Mouse (Mus musculus) neural tube, embryonic 10.5 days (tissue): ENCODE data around the gene Klk1b8.
"Not testable (repeated sequence)": the region's sequence is repeated elsewhere in the genome, so short reads cannot be mapped to it uniquely, and the experiment has no call there.

Experiments
- DNase-seq: peaks from one replicate; pipeline ENCODE4 v3.0.0-alpha.2; 2017; ENCODE audit warnings: low spot score; ENCODE audit errors: extremely low spot score

Gene Klk1b8

DNA sequence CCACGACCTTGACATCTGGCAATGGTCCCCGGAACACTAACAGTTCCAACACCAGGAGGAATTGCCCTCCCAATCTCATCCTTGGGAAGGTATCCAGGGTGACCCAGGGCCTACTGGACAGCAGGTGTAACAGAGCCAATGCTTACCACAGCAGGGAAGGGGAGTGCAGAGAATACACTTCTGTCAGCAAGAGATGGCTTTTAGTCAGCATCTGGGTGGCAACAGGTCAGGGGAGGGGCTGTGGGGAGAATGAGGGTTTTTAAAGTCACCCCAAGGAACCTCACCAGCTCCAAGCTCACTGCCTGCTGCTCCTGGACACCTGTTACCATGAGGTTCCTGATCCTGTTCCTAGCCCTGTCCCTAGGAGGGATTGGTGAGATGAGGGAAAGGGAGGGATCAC lies at the start of gene Klk1b8:
Klk1b8 (plus strand) TSS at position 301 of the 400 bp plus-strand sequence.
- no peak for DNase-seq

DNA sequence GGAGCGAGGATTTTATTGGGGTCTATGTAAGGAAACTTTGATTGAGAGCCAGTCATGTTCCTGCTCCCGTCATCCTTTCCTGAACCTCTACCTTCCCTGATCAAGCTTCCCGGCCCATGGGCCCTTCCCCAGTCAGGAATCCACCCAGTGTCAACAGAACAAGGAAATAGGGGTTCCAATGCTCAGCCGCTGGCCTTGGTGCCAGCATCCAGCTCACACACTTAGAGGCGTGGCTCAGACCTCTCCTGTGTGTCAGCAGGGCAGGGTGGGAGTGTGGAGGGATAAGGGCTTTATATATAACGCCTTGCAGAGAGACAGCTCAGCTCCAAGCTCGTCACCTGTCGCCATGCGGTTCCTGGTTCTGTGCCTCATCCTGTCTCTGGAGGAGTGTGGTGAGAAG lies 35.6 kb upstream of the Klk1b8 start:
- no peak for DNase-seq

DNA sequence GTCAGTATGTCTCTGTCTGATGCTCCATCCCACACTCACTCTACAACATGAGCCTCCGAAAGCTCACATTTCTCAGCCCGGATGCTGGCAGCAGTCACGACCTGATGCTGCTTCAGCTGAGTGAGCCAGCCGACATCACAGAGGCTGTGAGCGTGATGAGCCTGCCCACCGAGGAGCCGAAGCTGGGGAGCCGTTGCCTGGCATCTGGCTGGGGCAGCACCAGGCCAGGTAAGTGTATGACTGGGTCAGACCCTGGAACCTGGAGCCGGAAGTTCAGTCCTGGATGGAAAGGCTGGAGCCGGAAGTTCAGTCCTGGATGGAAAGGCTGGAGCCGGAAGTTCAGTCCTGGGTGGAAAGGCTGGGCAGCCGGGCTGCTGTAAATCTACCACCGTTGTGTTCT lies 32.0 kb upstream of the Klk1b8 start:
- no peak for DNase-seq

DNA sequence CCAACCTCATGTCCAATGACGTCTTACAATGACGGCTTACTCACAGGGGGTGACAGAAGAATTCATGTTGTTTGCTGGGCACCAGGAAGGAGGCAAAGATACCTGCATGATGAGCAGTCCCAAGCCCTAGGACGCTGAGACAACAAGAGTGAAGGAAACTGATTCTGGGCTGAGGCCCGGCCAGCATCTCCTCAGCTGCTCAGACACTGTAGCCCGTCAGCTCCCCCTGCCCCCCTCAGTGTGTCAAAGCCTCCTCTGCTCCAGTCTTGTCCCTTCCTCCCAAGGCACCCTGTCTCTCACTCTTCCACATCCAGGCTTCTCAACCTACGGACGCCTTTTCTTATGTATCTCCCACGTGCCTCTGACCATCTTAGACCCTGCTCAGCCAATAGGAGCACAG lies 31.6 kb upstream of the Klk1b8 start:
- DNase-seq: no peak

DNA sequence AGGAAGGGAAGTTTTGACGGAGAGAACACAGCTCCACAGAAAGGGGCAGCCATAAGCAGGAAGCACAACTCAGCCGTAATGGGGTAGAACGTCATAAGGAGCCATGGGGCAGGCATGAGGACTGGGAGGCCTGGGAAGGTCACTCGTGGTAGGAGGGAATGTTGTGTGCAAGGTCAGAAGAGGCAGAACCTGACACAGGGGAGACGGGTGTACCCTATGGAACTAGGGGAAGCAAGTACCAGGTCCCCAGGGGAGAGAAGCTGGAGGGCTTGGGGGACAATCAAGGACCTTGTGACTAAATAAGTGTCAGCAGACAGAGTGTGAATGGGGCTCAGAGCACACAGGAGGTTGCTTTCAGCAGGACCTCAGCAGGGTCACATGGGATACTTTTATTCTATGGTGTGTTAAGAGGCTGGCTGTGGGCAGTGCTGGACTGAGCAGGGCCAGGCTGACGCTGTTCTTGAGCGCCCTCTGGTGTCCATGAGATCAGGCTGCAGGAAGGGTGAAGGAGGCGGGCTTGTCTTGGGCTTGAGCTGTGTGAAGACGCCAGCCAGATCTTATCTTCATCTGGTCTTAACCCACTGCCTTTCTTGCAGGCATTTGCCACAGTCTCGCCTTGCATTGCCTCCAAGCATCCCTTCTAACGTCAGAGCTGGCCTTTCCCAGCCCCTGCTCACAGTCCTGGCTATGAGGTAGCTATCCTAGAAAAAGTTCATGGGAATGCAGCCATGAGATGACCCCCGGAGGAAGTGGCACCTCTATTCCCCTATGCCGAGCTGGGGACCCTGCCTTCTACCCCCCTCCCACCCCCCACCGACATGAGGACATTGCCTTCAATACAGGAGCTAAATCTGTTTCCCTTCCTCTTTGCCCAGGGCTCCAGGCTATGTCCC lies 30.7 kb upstream of the Klk1b8 start:
- DNase-seq: peak; percentile 68

DNA sequence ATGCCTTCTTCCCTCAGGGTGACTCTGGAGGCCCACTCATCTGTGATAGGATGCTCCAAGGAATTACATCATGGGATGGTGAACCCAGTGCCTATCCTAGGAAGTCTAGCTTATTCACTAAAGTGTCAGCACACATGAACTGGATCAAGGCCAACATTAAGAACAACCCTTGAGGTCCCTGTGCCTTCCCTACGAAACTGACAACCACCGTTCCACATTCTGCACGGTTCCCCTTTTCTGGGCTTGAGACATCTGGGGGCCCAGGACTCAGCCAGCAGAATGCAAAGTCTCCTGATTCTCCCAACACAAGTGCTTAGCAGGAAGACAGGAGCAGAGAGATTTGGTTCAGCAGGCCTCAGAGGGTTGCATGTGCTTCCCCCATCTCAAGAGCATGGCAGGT lies 29.9 kb upstream of the Klk1b8 start:
- DNase-seq: no peak

DNA sequence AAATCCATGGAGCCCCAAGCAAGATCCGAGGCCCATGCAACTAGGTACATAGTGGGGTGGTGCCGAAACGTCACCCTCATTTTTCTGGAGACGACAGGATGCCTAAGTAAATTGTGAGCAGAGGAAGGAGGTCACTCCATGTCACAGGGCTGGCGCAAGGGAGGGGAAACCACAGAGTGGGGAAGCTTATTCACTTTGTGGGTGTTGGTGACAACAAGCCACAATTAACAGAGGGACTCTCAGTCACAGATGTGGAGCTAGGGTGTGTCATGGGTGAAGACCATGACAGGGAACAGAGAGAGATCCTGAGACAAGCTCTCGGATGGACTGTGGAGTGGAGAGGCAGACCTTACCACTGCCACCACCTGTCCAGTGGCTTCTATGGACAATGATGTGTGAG lies 29.4 kb upstream of the Klk1b8 start:
- no peak for DNase-seq

DNA sequence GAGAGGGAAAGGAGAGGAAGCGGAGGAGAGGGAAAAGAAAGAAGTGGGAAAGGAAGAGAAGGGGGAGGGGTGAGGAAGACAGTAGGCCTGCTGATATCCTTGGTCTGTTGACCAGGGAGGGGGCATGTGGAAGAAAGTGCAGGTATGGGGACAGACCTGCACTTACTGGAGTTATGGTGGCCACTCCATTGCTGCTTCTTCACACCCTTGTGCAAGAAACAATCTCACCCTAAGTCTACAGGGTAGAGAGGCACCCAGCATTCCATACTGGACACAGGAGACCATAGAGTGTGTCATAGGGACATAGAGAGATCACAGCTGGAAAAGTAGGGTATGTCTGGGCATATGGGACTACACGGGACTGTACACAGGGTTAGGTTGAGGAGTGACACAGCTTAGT lies 28.5 kb upstream of the Klk1b8 start:
- no peak for DNase-seq

DNA sequence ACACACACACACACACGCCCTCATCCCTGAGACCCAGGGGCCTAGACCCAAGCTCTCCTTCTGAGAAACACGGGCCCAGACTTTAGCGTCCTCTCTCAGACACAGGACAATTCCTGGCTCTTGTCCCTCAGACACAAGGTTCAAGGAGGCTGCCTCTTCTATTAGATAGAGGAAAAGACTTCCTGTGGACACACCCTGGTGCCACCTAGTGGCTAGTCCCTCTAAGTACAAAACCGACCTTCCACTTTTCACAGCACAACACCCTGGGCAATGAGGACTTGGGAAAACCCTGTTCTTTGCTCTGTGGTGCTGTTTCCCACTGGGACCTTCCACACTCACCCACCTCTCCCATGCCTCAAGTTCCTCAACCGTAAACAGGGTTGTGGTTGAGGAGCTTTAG lies 24.5 kb upstream of the Klk1b8 start:
- DNase-seq: peak; percentile 19

DNA sequence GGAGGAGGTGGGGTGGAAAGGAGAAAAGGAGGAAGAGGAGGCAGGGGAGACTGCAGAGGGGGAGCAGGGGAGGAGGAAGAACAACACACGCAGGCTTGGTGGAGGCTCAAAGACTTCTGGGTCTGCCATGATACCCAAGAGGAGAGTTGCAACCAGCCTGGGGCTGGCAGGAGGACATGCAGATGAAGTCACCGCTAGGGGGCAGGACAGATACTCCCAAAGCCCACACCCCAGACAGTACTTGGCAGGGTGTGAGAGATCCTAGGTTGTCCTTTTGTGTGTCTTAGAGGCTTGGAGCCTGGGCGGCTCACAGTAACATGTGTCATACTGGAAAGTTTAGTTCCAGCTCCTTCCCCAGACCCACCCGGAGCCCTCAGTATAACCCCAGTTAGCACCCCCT lies 21.9 kb upstream of the Klk1b8 start:
- peak; percentile 15 for DNase-seq

DNA sequence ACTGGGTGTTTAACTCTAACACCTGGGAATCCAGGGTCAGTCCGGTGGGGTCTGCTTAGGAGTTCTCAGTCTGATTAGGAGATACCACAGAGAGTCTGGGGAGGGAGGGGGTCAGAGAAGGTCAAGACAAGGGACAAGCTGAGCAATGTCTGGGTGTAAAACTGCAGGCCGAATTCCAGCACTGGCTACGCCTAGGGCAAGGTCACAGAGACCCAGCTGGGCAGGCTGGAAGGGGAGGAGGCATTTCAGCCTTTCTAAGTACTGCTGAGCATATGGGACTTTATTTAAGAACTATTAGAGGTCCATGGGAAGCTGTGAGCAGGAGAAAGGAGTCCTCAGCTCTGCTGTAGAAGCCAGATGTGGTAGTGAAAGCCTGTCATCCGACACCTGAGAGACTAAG lies 18.1 kb upstream of the Klk1b8 start:
- DNase-seq: no peak

DNA sequence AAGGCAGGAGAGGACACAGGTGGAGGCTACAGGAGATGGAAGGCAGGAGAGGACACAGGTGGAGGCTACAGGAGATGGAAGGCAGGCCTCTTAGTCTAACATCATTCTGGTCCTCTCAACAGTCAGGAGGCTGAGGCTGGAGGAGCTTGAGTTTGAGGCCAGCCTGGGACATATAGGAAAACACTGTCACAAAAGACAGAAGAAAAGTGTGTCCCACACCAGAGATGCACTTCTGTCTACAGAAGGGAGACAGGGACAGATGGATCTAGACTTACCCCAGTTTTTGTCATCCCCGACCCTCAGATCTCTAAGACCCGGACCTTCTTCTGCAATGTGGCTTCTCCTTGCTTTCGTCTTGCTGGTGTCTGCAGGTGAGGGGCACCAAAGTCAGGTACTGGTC lies 17.0 kb upstream of the Klk1b8 start, which contains the start of gene Klk15:
Klk15 (plus strand) TSS at position 301 of the 400 bp plus-strand sequence.
- DNase-seq: no peak

DNA sequence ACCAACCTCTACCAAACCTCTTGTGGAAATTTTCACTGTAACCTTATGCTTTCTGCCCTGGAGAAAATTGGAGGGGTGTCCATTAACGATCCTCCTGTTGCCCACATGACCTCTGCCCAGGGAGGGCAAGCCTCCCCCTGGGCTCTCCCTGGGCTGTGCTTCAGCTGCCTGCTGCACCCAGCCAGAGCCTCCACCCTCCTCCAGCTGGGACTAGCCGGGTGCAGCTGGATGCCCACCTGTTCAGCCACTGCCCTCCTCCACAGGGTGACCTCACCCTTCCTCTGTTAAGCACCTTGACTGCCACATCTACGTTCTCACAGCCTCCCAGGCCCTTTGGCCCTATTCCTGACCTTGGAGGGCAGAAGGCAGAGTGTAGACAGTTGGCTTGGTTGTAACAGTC lies 15.7 kb upstream of the Klk1b8 start:
- no peak for DNase-seq

DNA sequence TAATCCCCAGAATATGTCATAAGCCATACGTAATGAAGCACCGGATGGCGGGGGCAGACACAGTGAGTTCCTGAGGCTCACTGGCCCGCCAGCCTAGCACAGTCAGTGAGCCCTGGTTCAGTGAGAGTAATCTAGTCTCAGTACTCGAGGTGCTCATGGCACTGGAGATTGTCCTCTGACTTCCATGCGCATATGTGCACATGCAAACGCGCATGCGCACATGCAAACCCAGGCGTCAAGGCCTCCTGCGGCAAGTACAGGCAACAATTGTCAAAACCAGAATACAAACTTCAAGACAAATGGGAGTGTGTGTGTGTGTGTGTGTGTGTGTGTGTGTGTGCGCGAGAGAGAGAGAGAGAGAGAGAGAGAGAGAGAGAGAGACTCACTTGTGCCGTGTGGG lies 13.9 kb upstream of the Klk1b8 start:
- DNase-seq: no peak

DNA sequence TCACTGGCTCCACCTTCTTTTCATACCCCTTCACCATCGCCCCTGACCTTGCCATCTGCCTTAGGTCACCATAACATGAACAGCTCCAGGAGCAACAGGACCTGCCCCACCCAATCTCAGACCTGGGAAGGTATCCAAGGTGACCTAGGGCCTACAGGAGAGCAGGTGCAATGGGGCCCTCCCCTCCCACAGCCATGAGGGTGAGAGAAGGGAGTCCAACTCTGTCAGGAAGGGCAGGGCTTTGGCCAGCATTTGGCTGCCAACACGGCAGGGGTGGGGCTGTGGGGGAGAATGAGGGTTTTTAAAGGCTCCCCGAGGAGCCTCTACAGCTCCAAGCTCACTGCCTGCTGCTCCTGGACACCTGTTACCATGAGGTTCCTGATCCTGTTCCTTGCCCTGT lies 8.2 kb upstream of the Klk1b8 start:
- not testable (repeated sequence) for DNase-seq

DNA sequence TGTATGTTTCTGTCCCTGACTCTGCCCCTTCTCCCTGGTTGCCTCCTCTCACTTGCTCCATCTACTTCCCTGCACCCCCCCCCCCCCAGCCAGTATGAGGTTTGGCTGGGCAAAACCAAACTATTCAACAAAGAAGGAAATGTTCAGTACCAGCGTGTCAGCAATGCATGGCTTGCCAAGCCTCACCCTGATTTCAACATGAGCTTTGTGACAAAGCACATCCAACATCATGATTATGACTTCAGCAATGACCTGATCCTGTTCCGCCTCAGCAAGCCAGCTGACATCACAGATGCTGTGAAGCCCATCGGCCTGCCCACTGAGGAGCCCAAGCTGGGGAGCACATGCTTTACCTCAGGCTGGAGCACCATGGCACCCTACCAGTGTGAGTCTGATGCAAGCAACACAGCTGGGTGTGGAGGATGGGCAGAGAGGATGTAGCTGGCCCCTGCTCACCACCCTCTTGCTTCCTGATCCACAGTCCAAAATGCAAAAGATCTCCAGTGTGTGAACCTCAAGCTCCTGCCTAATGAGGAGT lies 5.7 kb upstream of the Klk1b8 start:
- no peak for DNase-seq

DNA sequence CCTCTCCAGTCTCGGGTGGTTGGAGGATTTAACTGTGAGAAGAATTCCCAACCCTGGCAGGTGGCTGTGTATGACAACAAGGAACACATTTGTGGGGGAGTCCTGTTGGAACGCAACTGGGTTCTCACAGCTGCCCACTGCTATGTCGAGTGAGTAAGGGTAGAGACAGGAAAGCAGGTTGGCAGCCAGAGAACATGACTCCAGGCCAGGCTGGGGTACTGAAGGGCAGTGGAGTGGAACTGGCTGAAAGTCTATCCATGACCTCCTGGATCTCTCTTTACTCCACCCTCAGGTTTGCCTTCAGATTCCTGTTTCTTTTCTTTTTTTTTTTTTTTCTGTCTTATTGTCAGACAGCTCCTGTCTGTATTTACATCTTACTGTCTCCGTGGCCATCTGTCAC lies 2.2 kb downstream of the Klk1b8 start:
- DNase-seq: no peak

DNA sequence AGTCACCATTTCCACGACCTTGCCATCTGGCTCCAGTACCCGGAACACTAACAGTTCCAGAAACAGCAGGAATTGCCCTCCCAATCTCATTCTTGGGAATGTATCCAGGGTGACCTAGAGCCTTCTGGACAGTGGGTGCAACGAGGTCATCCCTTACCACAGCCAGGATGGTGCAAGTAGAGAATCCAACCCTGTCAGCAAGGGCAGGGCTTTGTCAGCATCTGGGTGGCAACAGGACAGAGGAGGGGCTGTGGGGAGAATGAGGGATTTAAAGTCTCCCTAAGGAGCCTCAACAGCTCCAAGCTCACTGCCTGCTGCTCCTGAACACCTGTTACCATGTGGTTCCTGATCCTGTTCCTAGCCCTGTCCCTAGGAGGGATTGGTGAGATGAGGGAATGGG lies 16.0 kb downstream of the Klk1b8 start, which contains the start of gene Klk1b1:
Klk1b1 (plus strand) TSS at position 301 of the 400 bp plus-strand sequence.
- DNase-seq: no peak

DNA sequence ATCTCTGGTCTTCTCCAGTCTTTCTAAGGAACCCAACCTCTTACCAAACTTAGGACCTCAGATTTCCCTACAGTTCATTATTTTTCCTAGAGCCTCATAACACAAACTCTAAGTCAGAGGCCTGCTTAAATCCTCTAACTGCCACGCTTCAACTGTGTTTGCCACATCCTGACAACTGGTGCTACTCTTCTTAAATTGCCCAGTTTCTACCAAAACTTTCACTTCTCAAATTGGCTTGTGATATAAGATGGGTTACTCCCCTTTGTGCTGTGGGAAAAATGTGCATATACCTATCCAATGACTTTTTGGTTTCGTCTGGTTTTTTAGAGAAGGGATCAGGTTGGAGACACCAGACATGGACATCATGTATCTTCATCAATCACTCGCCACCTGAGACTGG lies 16.6 kb downstream of the Klk1b8 start:
- DNase-seq: no peak

DNA sequence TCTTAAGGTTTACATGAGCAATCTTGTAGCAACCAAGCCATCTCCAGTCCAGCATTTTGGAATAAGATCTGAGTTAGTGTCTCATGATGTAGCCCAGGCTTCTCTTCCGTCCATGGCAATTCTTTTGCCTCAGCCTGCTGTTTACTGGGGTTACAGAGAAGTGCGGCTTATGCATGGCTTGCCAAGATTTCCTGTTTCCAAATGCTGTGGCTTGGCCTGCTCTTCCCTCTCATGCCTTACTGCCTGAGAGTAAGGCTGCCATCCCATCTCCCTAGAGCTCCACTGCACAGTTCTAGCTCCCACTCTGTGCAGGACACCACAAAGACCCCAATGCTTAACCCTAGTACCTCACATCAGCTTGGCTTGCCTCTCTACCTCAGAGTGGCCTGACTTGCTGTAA lies 17.1 kb downstream of the Klk1b8 start:
- DNase-seq: no peak

DNA sequence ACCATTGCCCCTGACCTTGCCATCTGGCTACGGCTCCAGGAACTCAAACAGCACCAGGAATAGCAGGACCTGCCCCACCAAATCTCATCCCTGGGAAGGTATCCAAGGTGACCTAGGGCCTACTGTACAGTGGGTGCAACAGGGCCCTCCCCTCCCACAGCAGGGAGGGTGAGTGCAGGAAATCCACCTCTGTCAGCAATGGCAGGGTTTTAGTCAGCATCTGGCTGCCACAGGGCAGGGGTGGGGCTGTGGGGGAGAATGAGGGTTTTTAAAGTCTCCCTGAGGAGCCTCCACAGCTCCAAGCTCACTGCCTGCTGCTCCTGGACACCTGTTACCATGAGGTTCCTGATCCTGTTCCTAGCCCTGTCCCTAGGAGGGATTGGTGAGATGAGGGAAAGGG lies 25.3 kb downstream of the Klk1b8 start, which contains the start of gene Klk1b9:
Klk1b9 (plus strand) TSS at position 301 of the 400 bp plus-strand sequence.
- DNase-seq: not testable (repeated sequence)

DNA sequence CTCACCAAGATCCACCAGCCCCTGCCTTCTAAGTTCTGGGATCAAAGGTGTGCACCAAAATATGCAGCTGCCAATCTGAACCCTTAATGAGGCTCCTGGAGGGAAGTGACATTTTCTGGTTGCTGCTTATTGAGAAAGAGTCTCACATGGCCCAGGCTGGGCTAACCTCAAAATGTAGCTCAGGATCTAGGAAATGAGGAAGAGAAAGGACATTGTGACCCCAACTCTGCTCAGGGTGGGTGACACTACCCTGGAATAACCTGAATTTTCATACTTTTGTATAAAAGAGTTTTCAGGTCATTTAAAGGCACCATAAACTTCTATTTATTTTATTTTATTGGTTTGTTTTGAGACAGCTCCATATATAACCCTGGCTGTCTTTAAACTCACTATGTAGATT lies 35.2 kb downstream of the Klk1b8 start:
- DNase-seq: no peak

DNA sequence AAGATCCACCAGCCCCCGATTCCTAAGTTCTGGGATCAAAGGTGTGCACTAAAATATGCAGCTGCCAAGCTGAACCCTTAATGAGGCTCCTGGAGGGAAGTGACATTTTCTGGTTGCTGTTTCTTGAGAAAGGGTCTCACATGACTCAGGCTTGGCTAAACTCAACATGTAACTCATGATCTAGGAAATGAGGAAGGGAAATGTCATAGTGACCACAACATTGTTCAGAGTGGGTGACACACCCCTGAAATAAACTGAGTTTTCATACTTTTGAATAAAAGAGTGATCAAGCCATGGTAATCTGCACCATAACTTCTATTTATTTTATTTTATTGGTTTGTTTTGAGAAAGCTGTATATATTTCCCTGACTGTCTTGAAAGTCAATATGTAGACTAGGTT lies 44.4 kb downstream of the Klk1b8 start:
- not testable (repeated sequence) for DNase-seq
